Mouse (Mus musculus) kidney, adult 2 months (tissue): ENCODE results near the gene Nhlrc1. TPM values are rescaled to one million over a fixed set of nuclear protein-coding genes. Genes with fewer than 3 reads are reported as not detected.

Source experiments
- DNase-seq: peaks from one replicate; pipeline ENCODE4 v3.0.0; 2021
- H3K27ac ChIP-seq: fragments of 200-500 bp; 2 replicates; pipeline ENCODE4 v1.5.1; 2012; ENCODE audit warnings: low read depth, low read length, control low read depth, inconsistent platforms; ENCODE audit not compliant: insufficient read depth
- H3K27me3 ChIP-seq: fragments of 200-500 bp; replicated peaks from 2 replicates; pipeline ENCODE4 v1.6.1; 2012; ENCODE audit warnings: mild to moderate bottlenecking, moderate library complexity, low read length, inconsistent platforms; ENCODE audit not compliant: control insufficient read depth, insufficient read depth
- H3K36me3 ChIP-seq: fragments of 200-500 bp; 2 replicates; pipeline ENCODE4 v1.6.1; 2012; ENCODE audit warnings: mild to moderate bottlenecking, moderate library complexity, low read length, inconsistent platforms; ENCODE audit not compliant: control insufficient read depth, insufficient read depth
- H3K4me1 ChIP-seq: fragments of 200-500 bp; 2 replicates; pipeline ENCODE4 v1.6.1; 2011; ENCODE audit warnings: low read length; ENCODE audit not compliant: control insufficient read depth, insufficient read depth
- H3K4me3 ChIP-seq: fragments of 200-500 bp; 2 replicates; pipeline ENCODE4 v1.5.1; 2011; ENCODE audit warnings: mild to moderate bottlenecking, low read depth, low read length, control low read depth; ENCODE audit not compliant: insufficient read depth
- CTCF ChIP-seq: fragments of 200-500 bp; conservative IDR thresholded peaks from 2 replicates; pipeline ENCODE4 v1.5.1; 2011; ENCODE audit warnings: low read depth, mild to moderate bottlenecking, control low read depth, low read length, moderate library complexity, mixed read lengths; ENCODE audit not compliant: insufficient read depth, insufficient read length
- POLR2A ChIP-seq: fragments of 200-500 bp; IDR thresholded peaks from one replicate; pipeline ENCODE4 v1.6.1; 2011; ENCODE audit warnings: low read depth, low read length, control low read depth
- WGBS: fragments of 180-500 bp; shearing (Covaris S2); methylation state at CpG from one replicate; pipeline ENCODE4 v1.1.7; 2018; 5-methylcytosine and 5-hydroxymethylcytosine counted together
- polyA plus RNA-seq: library from polyadenylated mRNA; depleted of rRNA; stranded (reverse); fragments of >200 nt; gene quantifications from 2 replicates; pipeline ENCODE4 v1.2.3, GENCODE M21; 2012; rRNA removed

Gene Nhlrc1
- 2.5 and 2.6 TPM in 2 replicates for polyA plus RNA-seq

- TF ChIP-seq POLR2A: no peak
- peak; percentile 90 for TF ChIP-seq CTCF
- 2% methylated on average over 73 of the region's 73 CpGs for WGBS
- Histone ChIP-seq H3K4me1 (peaks cover 4% of the 10 kb centered on the region), H3K27me3 (no peaks in the 10 kb centered on the region), H3K36me3 (no peaks in the 10 kb centered on the region), H3K4me3 (peak within 1 kb of the TSS; percentile 65), H3K27ac (no peak within 1 kb of the TSS)
- DNase-seq: peak; percentile 83
Measured at GRCm38 (mm10) chr13:47014334-47015194, at the start of gene Nhlrc1. TSS of gene Nhlrc1 (minus strand) at chr13:47014850.

DNA sequence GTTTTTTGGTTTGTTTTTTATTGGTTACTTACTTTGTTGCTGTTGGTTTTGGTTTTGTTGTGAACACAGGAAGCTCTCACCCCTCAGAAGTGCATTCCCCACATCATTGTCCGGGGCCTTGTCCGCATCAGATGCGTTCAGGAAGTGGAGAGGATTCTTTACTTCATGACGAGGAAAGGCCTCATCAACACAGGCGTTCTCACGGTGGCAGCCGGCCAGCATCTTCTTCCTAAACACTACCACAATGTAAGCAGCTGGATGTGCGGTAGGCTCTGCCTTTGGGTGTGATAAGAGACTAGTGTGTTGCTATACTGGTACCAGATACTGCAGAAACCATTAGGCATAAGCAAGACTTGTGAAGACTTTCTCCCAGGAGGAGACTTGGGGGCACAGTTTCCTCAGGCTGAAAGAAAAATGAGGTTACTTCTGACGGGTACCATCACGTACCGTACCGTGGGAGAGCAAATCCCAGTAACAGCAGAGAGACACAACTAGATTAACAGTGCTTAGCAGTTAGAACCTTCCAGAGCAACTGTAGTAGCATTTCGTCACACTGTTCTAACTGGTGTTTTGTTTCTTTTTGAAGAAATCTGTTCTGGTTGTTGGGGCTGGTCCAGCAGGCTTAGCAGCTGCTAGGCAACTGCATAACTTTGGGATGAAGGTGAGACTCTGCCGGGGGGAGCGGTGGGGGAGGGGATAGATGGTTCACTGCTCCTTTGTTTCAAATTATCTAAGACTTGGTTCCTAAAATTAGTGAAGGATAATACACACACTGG is 49.5 kb upstream of the Nhlrc1 start:
- WGBS: 79% methylated on average over 15 of the region's 15 CpGs
- no peaks in the 10 kb centered on the region for H3K4me1 ChIP-seq
- no peaks in the 10 kb centered on the region; the same call in none of the 2 replicates for H3K36me3 ChIP-seq
- no peaks in the 10 kb centered on the region for H3K27me3 ChIP-seq
- DNase-seq: no peak
- no peak overlapping the region for H3K4me3 ChIP-seq
- no peak overlapping the region for H3K27ac ChIP-seq
- TF ChIP-seq CTCF (no peak), POLR2A (no peak)

DNA sequence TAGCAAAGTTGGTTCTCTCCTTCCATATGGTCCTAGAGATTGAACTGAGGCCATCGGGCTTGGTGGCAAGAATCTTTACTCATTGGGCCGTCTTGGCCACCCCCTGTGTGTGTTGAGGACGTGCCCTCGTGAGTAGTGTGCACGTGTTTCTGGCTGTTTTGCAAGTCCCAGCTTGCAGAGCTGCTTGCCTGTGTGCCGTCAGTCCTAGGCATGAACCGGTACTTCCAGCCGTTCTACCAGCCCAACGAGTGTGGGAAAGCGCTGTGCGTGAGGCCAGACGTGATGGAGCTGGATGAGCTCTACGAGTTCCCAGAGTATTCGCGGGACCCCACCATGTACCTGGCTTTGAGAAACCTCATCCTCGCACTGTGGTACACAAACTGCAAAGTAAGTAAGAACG is 48.1 kb upstream of the Nhlrc1 start:
- H3K36me3 ChIP-seq: no peaks in the 10 kb centered on the region; the same call in none of the 2 replicates
- DNase-seq: no peak
- no peaks in the 10 kb centered on the region for H3K27me3 ChIP-seq
- TF ChIP-seq CTCF (no peak), POLR2A (no peak)
- no peaks in the 10 kb centered on the region for H3K4me1 ChIP-seq
- no peak overlapping the region for H3K4me3 ChIP-seq
- no peak overlapping the region for H3K27ac ChIP-seq
- WGBS: 97% methylated on average over 17 of the region's 17 CpGs

DNA sequence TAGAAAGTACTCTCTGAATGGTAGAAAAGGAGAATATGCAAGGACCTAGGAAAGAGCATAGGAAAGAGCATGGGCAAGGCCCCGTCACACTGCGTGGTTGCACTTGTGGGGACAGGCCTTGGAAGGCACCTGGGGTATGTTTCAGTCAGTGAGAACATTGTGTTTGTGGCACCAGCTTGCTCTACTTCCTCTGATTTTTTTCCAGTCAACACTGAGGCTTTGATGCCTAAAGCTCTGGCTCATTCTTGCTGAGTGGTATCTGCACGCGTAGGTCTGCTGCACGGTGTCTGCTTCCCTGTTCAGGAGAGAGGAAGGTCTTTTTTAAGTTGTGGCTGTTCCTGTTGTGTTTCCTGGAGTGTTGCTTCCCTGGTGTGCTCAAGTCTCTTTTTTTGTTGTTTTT is 42.1 kb upstream of the Nhlrc1 start:
- TF ChIP-seq POLR2A: no peak
- TF ChIP-seq CTCF: no peak
- H3K27ac ChIP-seq: no peak overlapping the region
- H3K36me3 ChIP-seq: no peaks in the 10 kb centered on the region; the same call in none of the 2 replicates

DNA sequence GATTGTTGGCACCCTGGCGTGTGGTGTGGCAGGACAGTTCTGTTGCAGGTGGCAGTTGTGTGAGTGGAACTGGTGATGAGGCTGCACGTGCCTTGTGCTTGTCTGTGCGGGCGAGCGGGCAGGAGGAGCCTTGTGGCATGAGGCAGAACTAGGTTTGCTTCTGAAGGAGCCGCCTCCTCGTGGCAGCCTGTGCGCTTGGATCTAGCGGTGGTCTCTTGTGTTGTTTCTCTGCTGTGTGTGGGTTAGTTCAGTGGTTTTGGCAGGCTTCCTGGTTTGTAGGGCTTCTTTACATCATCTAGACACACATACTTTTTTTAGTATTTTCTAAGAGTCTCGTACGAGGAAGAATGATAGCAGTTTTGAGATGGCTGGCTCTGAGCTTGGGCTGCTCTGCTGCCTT is 41.5 kb upstream of the Nhlrc1 start:
- Histone ChIP-seq H3K27ac (no peak overlapping the region), H3K4me3 (no peak overlapping the region), H3K36me3 (no peaks in the 10 kb centered on the region; the same call in none of the 2 replicates), H3K4me1 (no peaks in the 10 kb centered on the region), H3K27me3 (no peaks in the 10 kb centered on the region)
- DNase-seq: no peak
- whole genome bisulfite sequencing: 84% methylated on average over 11 of the region's 11 CpGs
- TF ChIP-seq CTCF (no peak), POLR2A (no peak)

More for the DNA sequence above, 42.1 kb upstream of the Nhlrc1 start:
- 91% methylated on average over 5 of the region's 5 CpGs for WGBS
- Histone ChIP-seq H3K27me3 (no peaks in the 10 kb centered on the region), H3K4me1 (no peaks in the 10 kb centered on the region), H3K4me3 (no peak overlapping the region)
- DNase-seq: no peak

- WGBS: 89% methylated on average over 10 of the region's 10 CpGs
- no peaks in the 10 kb centered on the region; the same call in 1 of the 2 replicates for H3K36me3 ChIP-seq
- no peak overlapping the region for H3K27ac ChIP-seq
- H3K4me1 ChIP-seq: no peaks in the 10 kb centered on the region
- no peaks in the 10 kb centered on the region for H3K27me3 ChIP-seq
- DNase-seq: no peak
- no peak for TF ChIP-seq POLR2A
- TF ChIP-seq CTCF: no peak
- no peak overlapping the region for H3K4me3 ChIP-seq
Measured at GRCm38 (mm10) chr13:47053971-47054370, 39.3 kb upstream of the Nhlrc1 start.

DNA sequence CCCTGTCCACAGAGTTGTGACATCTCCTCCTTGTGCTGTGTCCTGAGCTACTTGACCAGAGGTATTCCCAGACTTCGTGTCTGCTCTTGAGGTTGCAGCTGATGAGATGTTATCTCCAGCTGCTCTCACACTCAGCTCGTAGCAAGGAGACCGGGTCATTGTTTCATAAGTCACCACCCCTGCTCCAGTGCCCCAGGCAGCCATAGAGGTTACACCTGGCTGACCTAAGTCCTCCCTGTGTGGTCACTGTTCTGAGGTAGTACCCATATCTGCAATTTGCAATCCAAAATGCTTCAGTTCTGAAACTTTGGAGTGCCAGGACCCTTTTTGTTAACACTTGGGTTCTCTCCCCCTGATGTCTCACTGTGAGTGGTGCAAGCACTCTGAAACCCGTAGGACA is 35.4 kb upstream of the Nhlrc1 start:
- Histone ChIP-seq H3K4me1 (peaks cover 6% of the 10 kb centered on the region; the same call in 1 of the 2 replicates), H3K27ac (no peak overlapping the region), H3K27me3 (no peaks in the 10 kb centered on the region), H3K4me3 (no peak overlapping the region), H3K36me3 (no peaks in the 10 kb centered on the region)
- 63% methylated on average over 4 of the region's 4 CpGs for WGBS
- TF ChIP-seq POLR2A (no peak), CTCF (no peak)
- DNase-seq: peak; percentile 28
